Comparison of ENCODE assay signal across 31 mouse cellular contexts in the genomic region with DNA sequence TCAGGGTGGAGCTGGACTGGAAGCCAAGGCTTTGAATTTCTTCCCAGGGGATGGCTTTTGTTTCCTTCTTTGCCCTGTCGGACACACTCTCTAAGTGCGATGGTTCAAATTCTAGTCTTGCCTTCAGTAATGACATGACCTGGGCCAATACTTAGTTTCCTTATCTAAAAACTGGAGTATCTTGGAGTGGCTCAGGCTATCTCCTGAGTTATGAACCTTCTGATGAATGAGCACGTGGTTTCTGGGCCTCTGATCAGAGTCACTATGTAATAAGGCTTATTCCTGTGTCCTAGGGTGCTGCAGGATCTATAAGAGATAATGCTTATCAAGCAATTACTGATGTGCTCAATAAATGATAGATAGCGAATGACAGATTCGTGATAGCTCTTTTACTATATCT. TPM values are rescaled to one million over a fixed set of nuclear protein-coding genes. Genes with fewer than 3 reads are reported as not detected.
"Had no signal": no experiment of that assay in that cellular context is flagged by ENCODE, and none has a peak within 500 bp of the region (broad histone marks: within the 10 kb centered on the region; RNA-seq: fewer than 3 reads in every experiment).

No protein-coding gene starts in this region.

- H3K9me3 ChIP-seq: heart, embryonic 10.5 days; heart, embryonic 12.5 days; hindbrain, embryonic 10.5 days; hindbrain, embryonic 12.5 days; kidney, embryonic 15.5 days; limb, embryonic 13.5 days; limb, embryonic 15.5 days; liver, embryonic 12.5 days had no signal

- H3K9ac ChIP-seq: heart, embryonic 12.5 days; hindbrain, embryonic 12.5 days; hindbrain, embryonic 14.5 days; kidney, embryonic 15.5 days; limb, embryonic 13.5 days; limb, embryonic 15.5 days; liver, embryonic 12.5 days; liver, embryonic 14.5 days had no signal

- DNase-seq: gastrocnemius, postnatal 14 days; gastrocnemius, postnatal 36 days; heart, adult 2 months; heart, postnatal 10 days; heart, postnatal 4 days; kidney, adult 11 months; kidney, adult 2 months; kidney, adult 9 months; kidney, postnatal 14 days; kidney, postnatal 36 days; layer of hippocampus, adult 9-11 months; layer of hippocampus, postnatal 36 days; left cerebral cortex, postnatal 4 days had no signal

- ATAC-seq: hindbrain, embryonic 16.5 days; inflammation-experienced regulatory T-cells, adult 6 months; liver, embryonic 12.5 days had no signal

- H3K4me1 ChIP-seq: heart, embryonic 10.5 days; heart, embryonic 12.5 days; hindbrain, embryonic 10.5 days; hindbrain, embryonic 12.5 days; kidney, embryonic 15.5 days; limb, embryonic 13.5 days; limb, embryonic 15.5 days; liver, embryonic 12.5 days had no signal

- H3K4me3 ChIP-seq: heart, adult 2 months; heart, embryonic 10.5 days; heart, embryonic 12.5 days; hindbrain, embryonic 10.5 days; hindbrain, embryonic 12.5 days; kidney, embryonic 15.5 days; limb, embryonic 13.5 days; limb, embryonic 15.5 days; liver, embryonic 12.5 days had no signal

- H3K4me2 ChIP-seq: heart, embryonic 12.5 days; hindbrain, embryonic 12.5 days; hindbrain, embryonic 14.5 days; kidney, embryonic 15.5 days; limb, embryonic 13.5 days; limb, embryonic 15.5 days; liver, embryonic 12.5 days had no signal

- H3K27ac ChIP-seq: heart, adult 2 months; heart, embryonic 10.5 days; hindbrain, embryonic 10.5 days; hindbrain, embryonic 12.5 days; hindbrain, embryonic 14.5 days; kidney, embryonic 15.5 days; kidney, postnatal 0 days; limb, embryonic 13.5 days; limb, embryonic 15.5 days; liver, embryonic 12.5 days; liver, embryonic 14.5 days had no signal

- H3K27me3 ChIP-seq: heart, embryonic 12.5 days; hindbrain, embryonic 12.5 days; kidney, embryonic 15.5 days; limb, embryonic 13.5 days; limb, embryonic 15.5 days had no signal

- H3K36me3 ChIP-seq: heart, embryonic 10.5 days; heart, embryonic 12.5 days; hindbrain, embryonic 10.5 days; hindbrain, embryonic 12.5 days; kidney, embryonic 15.5 days; limb, embryonic 13.5 days; limb, embryonic 15.5 days; liver, embryonic 12.5 days had no signal

RNA-seq across cellular contexts. Expression of gene Slc5a1, which starts 19.4 kb away (rescaled TPM):
- total RNA-seq: gastrocnemius, adult 18-20 months; gastrocnemius, adult 8-10 months; gastrocnemius, postnatal 14 days; gastrocnemius, postnatal 36 days; heart, postnatal 4 days; left cerebral cortex, adult 18-20 months; left cerebral cortex, adult 8-10 months had no signal
- polyA plus RNA-seq: heart, embryonic 10.5 days; heart, embryonic 12.5 days; heart, embryonic 14.5 days; hindbrain, embryonic 10.5 days; hindbrain, embryonic 12.5 days; inflammation-experienced regulatory T-cells, adult 6 months; limb, embryonic 13.5 days; liver, embryonic 12.5 days; liver, embryonic 14.5 days had no signal
